Mouse (Mus musculus): ENCODE data around the gene Fam92a.
"Not testable (repeated sequence)": the region's sequence is repeated elsewhere in the genome, so short reads cannot be mapped to it uniquely, and the experiment has no call there.

Gene Fam92a

GRCm38 (mm10) chr4:12171318-12172091 is at the start of gene Fam92a:
Gene Fam92a (minus strand): TSS chr4:12172015.
- DNase-seq = peak; percentile 68

GRCm38 (mm10) chr4:12178992-12179391 is 7.2 kb upstream of the Fam92a start:
- DNase-seq = no peak

GRCm38 (mm10) chr4:12170986-12171317 is 863 bp downstream of the Fam92a start:
- DNase-seq = no peak

- no peak for DNase-seq
Observed at GRCm38 (mm10) chr4:12147660-12148059, 24.2 kb downstream of the Fam92a start.

- not testable (repeated sequence) for DNase-seq
Observed at GRCm38 (mm10) chr4:12141516-12141915, 30.3 kb downstream of the Fam92a start.

- DNase-seq = peak; percentile 12
Observed at GRCm38 (mm10) chr4:12140592-12141062, 31.2 kb downstream of the Fam92a start.

- DNase-seq = peak; percentile 77
Observed at GRCm38 (mm10) chr4:12140141-12140567, 31.7 kb downstream of the Fam92a start, which contains the start of gene Rbm12b1. Gene Rbm12b1 (plus strand): TSS chr4:12140264.
